Mouse (Mus musculus): ENCODE measurements around the gene Atp5e.

DNA sequence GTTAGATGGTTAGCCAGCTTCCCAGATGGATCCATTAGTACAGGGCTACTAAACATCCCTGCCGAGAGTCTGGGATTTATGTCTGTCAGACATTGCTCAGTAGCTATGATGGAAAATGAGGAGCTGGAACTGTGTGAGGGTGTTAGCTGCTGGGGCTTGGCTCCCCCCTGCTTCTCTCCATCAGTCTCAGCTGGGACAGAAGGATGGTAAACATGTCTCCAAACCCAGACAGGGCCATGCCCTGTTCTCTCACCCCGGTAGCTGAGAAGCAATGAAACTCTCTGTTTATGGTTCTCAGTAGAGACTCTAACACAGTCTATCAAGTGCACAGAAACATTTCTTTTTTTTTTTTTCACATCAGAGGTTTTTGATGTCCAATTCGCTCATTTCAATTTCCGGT, 44.1 kb upstream of the Atp5e start:
- TF ChIP-seq CTCF (IDR thresholded peaks at IDR 0.05; ENCODE audit: low read depth) (no peak), EP300 (optimal IDR thresholded peaks at IDR 0.05) (no peak)

Data from stomach, postnatal 0 days (tissue).